ENCODE assay signal across 14 mouse cellular contexts in genomic region chr15:101371141-101371985, GRCm38 (mm10). TPM values are rescaled to one million over a fixed set of nuclear protein-coding genes. Genes with fewer than 3 reads are reported as not detected.
A peak's percentile ranks its signal among the peaks of the same experiment; 100 is the strongest.
DNase-seq lines count a peak whose midpoint lies in the region; ATAC-seq and TF ChIP-seq lines count a peak whose summit lies in the region.
"Had no signal": no experiment of that assay in that cellular context is flagged by ENCODE, and none has a peak within 500 bp of the region (broad histone marks: within the 10 kb centered on the region; RNA-seq: fewer than 3 reads in every experiment).

No protein-coding gene starts in this region.

- ATAC-seq in heart, embryonic 13.5 days (ENCODE audit: extremely low read depth, insufficient number of reproducible peaks, low FRiP score, low TSS enrichment), result no peak
- no peak for ATAC-seq in hindbrain, postnatal 0 days

- 0 out of 2 replicates have a peak overlapping the region, but pooled peaks have one; percentile 21 for H3K9ac ChIP-seq in heart, embryonic 13.5 days
- H3K9ac ChIP-seq in ES-E14 (ENCODE audit: insufficient read depth, low read depth, low read length, poor library complexity, severe bottlenecking), result no peak overlapping the region
- H3K9ac ChIP-seq in hindbrain, postnatal 0 days (replicated peaks; ENCODE audit: low read length), result no peak overlapping the region
- H3K9ac ChIP-seq: forebrain, embryonic 12.5 days; intestine, embryonic 15.5 days had no signal

- H3K27ac ChIP-seq in heart, embryonic 13.5 days (replicated peaks), result peak overlapping the region; percentile 94
- H3K27ac ChIP-seq in ES-E14 (ENCODE audit: insufficient read depth, low read depth, low read length, poor library complexity, severe bottlenecking), result peak overlapping the region; percentile 12; the same call in 1 of the 2 replicates
- no peak overlapping the region for H3K27ac ChIP-seq in hindbrain, postnatal 0 days
- H3K27ac ChIP-seq: forebrain, embryonic 12.5 days; intestine, embryonic 15.5 days had no signal

- no peak overlapping the region for H3K4me2 ChIP-seq in heart, embryonic 13.5 days
- no peak overlapping the region for H3K4me2 ChIP-seq in hindbrain, postnatal 0 days (ENCODE audit: low read depth, low read length)
- H3K4me2 ChIP-seq: forebrain, embryonic 12.5 days had no signal

- in situ Hi-C loops in ES-E14 (cut with MboI; ENCODE audit: low sequenced_read_pairs in 2 of 2, unreplicated experiment in 2 of 2), result no loop called here

- DNase-seq in heart, adult 9 months (ENCODE audit: low spot score in 2 of 2), result no peak
- DNase-seq in ES-E14 (ENCODE audit: low read depth, low spot score) (no peak), adipocyte (ENCODE audit: low spot score) (no peak)
- peak; percentile 41 for DNase-seq in kidney, postnatal 14 days
- DNase-seq in lung, postnatal 4 days, result peak; percentile 70 to 78
- no peak for DNase-seq in yolk sac, embryonic 10.5 days (ENCODE audit: low spot score)
- DNase-seq in hindbrain, postnatal 0 days (ENCODE audit: low spot score), result no peak
- DNase-seq: cerebellum, adult 11 months; spleen, adult 18-20 months had no signal

- peaks cover 19% of the 10 kb centered on the region; the same call in 1 of the 2 replicates for H3K27me3 ChIP-seq in heart, embryonic 13.5 days (replicated peaks)
- no peaks in the 10 kb centered on the region for H3K27me3 ChIP-seq in hindbrain, postnatal 0 days (ENCODE audit: insufficient read depth, low read length)
- H3K27me3 ChIP-seq: intestine, embryonic 15.5 days had no signal

- no peaks in the 10 kb centered on the region for H3K9me3 ChIP-seq in heart, embryonic 13.5 days
- no peaks in the 10 kb centered on the region for H3K9me3 ChIP-seq in ES-E14 (ENCODE audit: control insufficient read depth, insufficient read depth, low read depth, low read length)
- no peaks in the 10 kb centered on the region for H3K9me3 ChIP-seq in hindbrain, postnatal 0 days (ENCODE audit: low read length)
- H3K9me3 ChIP-seq: forebrain, embryonic 12.5 days; intestine, embryonic 15.5 days had no signal

- no peak overlapping the region for H3K4me3 ChIP-seq in heart, embryonic 13.5 days
- no peak overlapping the region for H3K4me3 ChIP-seq in ES-E14 (ENCODE audit: insufficient read depth in 1 of 2, low read depth in 1 of 2, low read length in 2 of 2, poor library complexity in 1 of 2, severe bottlenecking in 1 of 2)
- H3K4me3 ChIP-seq in hindbrain, postnatal 0 days (ENCODE audit: low read length), result no peak overlapping the region
- H3K4me3 ChIP-seq: forebrain, embryonic 12.5 days; intestine, embryonic 15.5 days; myocyte had no signal

- TF ChIP-seq CTCF in hindbrain, postnatal 0 days (IDR thresholded peaks at IDR 0.05; ENCODE audit: low read depth), result no peak

- peaks cover 95% of the 10 kb centered on the region for H3K4me1 ChIP-seq in heart, embryonic 13.5 days
- H3K4me1 ChIP-seq in ES-E14 (ENCODE audit: control insufficient read depth in 2 of 2, insufficient read depth in 2 of 2, low read length in 2 of 2, poor library complexity in 1 of 2), result peaks cover 0 to 10% of the 10 kb centered on the region in 2 experiments; a peak in 1 of 4 replicates
- H3K4me1 ChIP-seq in hindbrain, postnatal 0 days (ENCODE audit: insufficient read depth, low read length), result peaks cover 14% of the 10 kb centered on the region; the same call in 1 of the 2 replicates

- no peaks in the 10 kb centered on the region for H3K36me3 ChIP-seq in heart, embryonic 13.5 days
- no peaks in the 10 kb centered on the region for H3K36me3 ChIP-seq in ES-E14 (ENCODE audit: control insufficient read depth, insufficient read depth, low read length, poor library complexity, severe bottlenecking)
- H3K36me3 ChIP-seq in hindbrain, postnatal 0 days (ENCODE audit: insufficient read depth, low read length), result no peaks in the 10 kb centered on the region
- H3K36me3 ChIP-seq: forebrain, embryonic 12.5 days; intestine, embryonic 15.5 days had no signal

- WGBS in heart, embryonic 13.5 days, result 73% methylated on average over 15 of the region's 15 CpGs
- WGBS in hindbrain, postnatal 0 days, result 75% methylated on average over 15 of the region's 15 CpGs

TF ChIP-seq in ES-E14, 5 proteins besides CTCF, POLR2A, EP300 and RAD21:
- TF ChIP-seq ZC3H11A (IDR thresholded peaks at IDR 0.05; ENCODE audit: borderline replicate concordance, low read depth, low read length) (no peak), MAFK (IDR thresholded peaks at IDR 0.05; ENCODE audit: insufficient read depth, low read depth, low read length) (no peak), CHD2 (IDR thresholded peaks at IDR 0.05; ENCODE audit: low read depth, low read length) (no peak), HCFC1 (IDR thresholded peaks at IDR 0.05; ENCODE audit: borderline replicate concordance, insufficient read depth, low read length) (no peak), ZNF384 (IDR thresholded peaks at IDR 0.05; ENCODE audit: low read depth, low read length) (no peak)

RNA-seq across cellular contexts. Expression of gene Krt80, which starts 1.4 kb away (rescaled TPM):
- 7.8 and 7.9 TPM in 2 replicates for polyA plus RNA-seq in heart, embryonic 13.5 days (2015; fragmentation: Nextera tagmentation; extraction: Ambion mirVana)
- total RNA-seq in ES-E14 (2012; rRNA removed), result 0.18 TPM in 1 of 2 replicates, not detected in the other
- total RNA-seq in hindbrain, postnatal 0 days (2014; rRNA removed), result 0.43 and 1.2 TPM in 2 replicates
- polyA plus RNA-seq in hindbrain, postnatal 0 days (2015; fragmentation: Nextera tagmentation; extraction: Ambion mirVana), result 0.30 and 0.33 TPM in 2 replicates
- polyA plus RNA-seq: forebrain, embryonic 12.5 days had no signal

RNA-seq across cellular contexts. Expression of gene Krt7, which starts 39.5 kb away (rescaled TPM):
- polyA plus RNA-seq in heart, embryonic 13.5 days (2015; fragmentation: Nextera tagmentation; extraction: Ambion mirVana), result 20.6 and 26.7 TPM in 2 replicates
- total RNA-seq in ES-E14 (2012; rRNA removed), result 10.0 and 14.1 TPM in 2 replicates
- total RNA-seq in hindbrain, postnatal 0 days (2014; rRNA removed), result 0.40 and 0.73 TPM in 2 replicates
- polyA plus RNA-seq in hindbrain, postnatal 0 days (2015; fragmentation: Nextera tagmentation; extraction: Ambion mirVana), result 0.84 and 0.95 TPM in 2 replicates
- total RNA-seq: gastrocnemius, postnatal 25 days had no signal

Comparison
In these comparisons a context has a peak if more than half of its experiments do, and no peak if none do; other contexts are left out.
1. DNase-seq: peak in kidney, postnatal 14 days (single experiment) and lung, postnatal 4 days (2 of 2); none in heart, adult 9 months (0 of 2), ES-E14 (single experiment), yolk sac, embryonic 10.5 days (single experiment), hindbrain, postnatal 0 days (single experiment) and adipocyte (single experiment).